Mouse (Mus musculus): ENCODE results near the gene Sall4.

GRCm38 (mm10) chr2:168738854-168739253, 28.9 kb downstream of the Sall4 start:
- TF ChIP-seq CTCF (IDR thresholded peaks at IDR 0.05; ENCODE audit: low read depth, low read length) (no peak), GATA1 (IDR thresholded peaks at IDR 0.05; ENCODE audit: borderline replicate concordance, low read length) (no peak)

Data from G1E (cell line).